ENCODE assay signal across 12 mouse cellular contexts in the genomic region with DNA sequence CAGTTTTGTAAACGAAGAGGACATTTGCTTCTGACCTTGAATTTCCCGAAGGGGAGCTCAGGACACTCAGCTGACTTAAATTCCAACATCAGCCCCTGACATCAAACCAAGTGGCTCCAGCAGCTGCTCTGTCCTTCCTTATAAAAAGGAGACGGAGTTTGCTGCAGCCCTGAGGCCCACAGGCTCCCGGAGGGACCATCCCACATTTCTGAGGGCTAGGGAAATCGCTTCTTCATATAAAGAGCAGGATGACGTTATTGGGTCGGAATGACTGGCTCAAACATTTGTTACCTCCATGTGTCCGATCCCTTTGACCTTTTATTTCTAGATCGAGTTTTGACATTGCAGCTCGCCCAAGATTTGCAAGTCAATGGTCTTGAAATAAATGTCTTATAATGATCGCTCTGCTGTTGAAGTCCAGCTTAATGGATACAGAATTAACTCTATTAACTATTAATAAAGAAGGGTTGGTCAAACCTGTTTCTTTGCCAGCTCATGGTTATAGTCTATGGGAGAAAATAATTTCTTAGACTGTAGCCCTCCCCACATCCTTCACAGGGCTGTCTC.
"Had no signal": no experiment of that assay in that cellular context is flagged by ENCODE, and none has a peak within 500 bp of the region (broad histone marks: within the 10 kb centered on the region; RNA-seq: fewer than 3 reads in every experiment).

No protein-coding gene starts in this region.

- H3K4me3 ChIP-seq: intestine, embryonic 15.5 days; left cerebral cortex, adult 2 months; liver, embryonic 13.5 days; lung, embryonic 15.5 days; midbrain, embryonic 12.5 days; neural tube, embryonic 15.5 days had no signal

- H3K27ac ChIP-seq: intestine, embryonic 15.5 days; left cerebral cortex, adult 2 months; liver, embryonic 13.5 days; lung, embryonic 15.5 days; midbrain, embryonic 12.5 days; neural tube, embryonic 15.5 days had no signal

- H3K4me1 ChIP-seq: liver, embryonic 13.5 days; neural tube, embryonic 15.5 days had no signal

- H3K27me3 ChIP-seq: intestine, embryonic 15.5 days; liver, embryonic 13.5 days; lung, embryonic 15.5 days; midbrain, embryonic 12.5 days; neural tube, embryonic 15.5 days had no signal

- H3K9me3 ChIP-seq: intestine, embryonic 15.5 days; liver, embryonic 13.5 days; lung, embryonic 15.5 days; midbrain, embryonic 12.5 days; neural tube, embryonic 15.5 days had no signal

- H3K9ac ChIP-seq: intestine, embryonic 15.5 days; liver, embryonic 13.5 days; liver, postnatal 0 days; lung, embryonic 15.5 days; midbrain, embryonic 12.5 days; neural tube, embryonic 15.5 days had no signal

- ATAC-seq: intestine, embryonic 15.5 days; liver, postnatal 0 days; midbrain, embryonic 16.5 days had no signal

- DNase-seq: liver; liver, embryonic 13.5 days; liver, postnatal 0 days; right cerebral cortex, adult 18-20 months; thymus, adult 18-20 months; thymus, postnatal 25 days had no signal

- H3K36me3 ChIP-seq: intestine, embryonic 15.5 days; liver, embryonic 13.5 days; lung, embryonic 15.5 days; midbrain, embryonic 12.5 days; neural tube, embryonic 15.5 days had no signal

- H3K4me2 ChIP-seq: intestine, embryonic 15.5 days; liver, embryonic 13.5 days; lung, embryonic 15.5 days; midbrain, embryonic 12.5 days; neural tube, embryonic 15.5 days had no signal
